Comparison of ENCODE assay signal across 8 mouse cellular contexts in the genomic region with DNA sequence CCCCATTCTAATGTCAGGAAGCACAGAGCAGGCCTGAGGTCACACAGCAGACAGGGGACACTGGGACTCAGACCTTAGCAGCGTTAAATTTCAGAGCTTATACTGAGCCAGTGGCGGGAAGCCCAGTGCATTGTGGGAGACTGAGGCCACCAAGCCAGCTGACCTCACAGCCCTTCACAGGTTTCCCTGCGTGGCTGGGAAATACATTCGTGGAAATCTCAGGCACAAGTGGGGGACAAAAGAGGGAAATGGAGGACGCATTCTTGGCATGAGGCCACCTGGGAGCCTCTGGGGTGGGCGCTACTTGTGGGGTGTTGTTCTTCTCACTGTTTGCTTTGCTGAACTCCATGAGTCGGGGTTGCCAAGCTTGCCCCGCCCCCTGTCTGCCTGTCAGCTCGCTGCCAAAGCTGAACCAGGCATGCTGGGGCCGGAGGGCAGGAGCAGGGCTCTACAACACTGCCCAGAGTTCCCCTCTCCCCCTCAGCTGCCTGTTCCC. TPM values are rescaled to one million over a fixed set of nuclear protein-coding genes. Genes with fewer than 3 reads are reported as not detected.
DNase-seq lines count a peak whose midpoint lies in the region; ATAC-seq and TF ChIP-seq lines count a peak whose summit lies in the region.

No protein-coding gene starts in this region.

- no peaks in the 10 kb centered on the region for H3K36me3 ChIP-seq in ES-E14 (ENCODE audit: control insufficient read depth, insufficient read depth, low read length, poor library complexity, severe bottlenecking)
- no peaks in the 10 kb centered on the region for H3K36me3 ChIP-seq in embryonic facial prominence, embryonic 11.5 days (replicated peaks; ENCODE audit: control insufficient read depth, insufficient read depth, low read depth, low read length)
- no peaks in the 10 kb centered on the region for H3K36me3 ChIP-seq in hindbrain, embryonic 12.5 days
- H3K36me3 ChIP-seq in limb, embryonic 15.5 days: no peaks in the 10 kb centered on the region

- in situ Hi-C loops in ES-E14 (cut with MboI; ENCODE audit: low sequenced_read_pairs in 2 of 2, unreplicated experiment in 2 of 2): no loop called here

- peak; percentile 42; the same call in 1 of the 2 replicates for ATAC-seq in embryonic facial prominence, embryonic 11.5 days (replicated peaks; ENCODE audit: insufficient number of reproducible peaks, low FRiP score, low TSS enrichment, low read depth)
- ATAC-seq in hindbrain, embryonic 12.5 days (ENCODE audit: low FRiP score): peak; percentile 26; the same call in 1 of the 2 replicates
- ATAC-seq in limb, embryonic 15.5 days (ENCODE audit: insufficient number of reproducible peaks, low FRiP score, low TSS enrichment, low read depth): no peak
- no peak for ATAC-seq in megakaryocyte, adult 5-6 weeks (ENCODE audit: poor library complexity, severe bottlenecking)
- ATAC-seq in megakaryocyte progenitor cell, adult 5-6 weeks (replicated peaks; ENCODE audit: poor library complexity): no peak

- DNase-seq in ES-E14 (ENCODE audit: low read depth, low spot score): no peak
- peak; percentile 26 for DNase-seq in embryonic facial prominence, embryonic 11.5 days (ENCODE audit: low spot score)
- no peak for DNase-seq in spleen, adult 12 weeks (ENCODE audit: low spot score)
- no peak for DNase-seq in thymus, postnatal 25 days

- H3K9ac ChIP-seq in ES-E14 (ENCODE audit: insufficient read depth, low read depth, low read length, poor library complexity, severe bottlenecking): 0 out of 2 replicates have a peak overlapping the region, but pooled peaks have one; percentile 6
- peak overlapping the region; percentile 2; the same call in 1 of the 2 replicates for H3K9ac ChIP-seq in embryonic facial prominence, embryonic 11.5 days (replicated peaks; ENCODE audit: low read length)
- no peak overlapping the region; the same call in 1 of the 2 replicates for H3K9ac ChIP-seq in hindbrain, embryonic 12.5 days
- no peak overlapping the region for H3K9ac ChIP-seq in limb, embryonic 15.5 days

- no peak overlapping the region for H3K4me3 ChIP-seq in ES-E14 (ENCODE audit: insufficient read depth in 1 of 2, low read depth in 1 of 2, low read length in 2 of 2, poor library complexity in 1 of 2, severe bottlenecking in 1 of 2)
- no peak overlapping the region for H3K4me3 ChIP-seq in embryonic facial prominence, embryonic 11.5 days (ENCODE audit: low read depth, low read length)
- no peak overlapping the region for H3K4me3 ChIP-seq in hindbrain, embryonic 12.5 days
- H3K4me3 ChIP-seq in limb, embryonic 15.5 days: no peak overlapping the region

- H3K27ac ChIP-seq in ES-E14 (ENCODE audit: insufficient read depth, low read depth, low read length, poor library complexity, severe bottlenecking): no peak overlapping the region
- H3K27ac ChIP-seq in embryonic facial prominence, embryonic 11.5 days (replicated peaks; ENCODE audit: low read depth, low read length): no peak overlapping the region; the same call in 1 of the 2 replicates
- no peak overlapping the region for H3K27ac ChIP-seq in hindbrain, embryonic 12.5 days
- H3K27ac ChIP-seq in limb, embryonic 15.5 days: peak overlapping the region; percentile 48

- WGBS in embryonic facial prominence, embryonic 11.5 days: 27% methylated on average over 10 of the region's 10 CpGs
- WGBS in hindbrain, embryonic 12.5 days: 37% methylated on average over 10 of the region's 10 CpGs
- 21% methylated on average over 10 of the region's 10 CpGs for WGBS in limb, embryonic 15.5 days

- H3K4me2 ChIP-seq in embryonic facial prominence, embryonic 11.5 days (ENCODE audit: low read depth, low read length): no peak overlapping the region
- peak overlapping the region; percentile 29; the same call in 1 of the 2 replicates for H3K4me2 ChIP-seq in hindbrain, embryonic 12.5 days (replicated peaks)
- H3K4me2 ChIP-seq in limb, embryonic 15.5 days: 0 out of 2 replicates have a peak overlapping the region, but pooled peaks have one; percentile 8

- H3K9me3 ChIP-seq in ES-E14 (ENCODE audit: control insufficient read depth, insufficient read depth, low read depth, low read length): no peaks in the 10 kb centered on the region
- no peaks in the 10 kb centered on the region for H3K9me3 ChIP-seq in embryonic facial prominence, embryonic 11.5 days (replicated peaks; ENCODE audit: control insufficient read depth, low read length)
- H3K9me3 ChIP-seq in hindbrain, embryonic 12.5 days (replicated peaks): no peaks in the 10 kb centered on the region
- H3K9me3 ChIP-seq in limb, embryonic 15.5 days: no peaks in the 10 kb centered on the region

- H3K4me1 ChIP-seq in ES-E14 (ENCODE audit: control insufficient read depth in 2 of 2, insufficient read depth in 2 of 2, low read length in 2 of 2, poor library complexity in 1 of 2): peaks cover 15 to 24% of the 10 kb centered on the region in 2 experiments
- H3K4me1 ChIP-seq in embryonic facial prominence, embryonic 11.5 days (ENCODE audit: control insufficient read depth, insufficient read depth, low read length): peaks cover 18% of the 10 kb centered on the region
- peaks cover 27% of the 10 kb centered on the region for H3K4me1 ChIP-seq in hindbrain, embryonic 12.5 days
- H3K4me1 ChIP-seq in limb, embryonic 15.5 days: peaks cover 60% of the 10 kb centered on the region

- H3K27me3 ChIP-seq in embryonic facial prominence, embryonic 11.5 days (ENCODE audit: control insufficient read depth, insufficient read depth, low read length): no peaks in the 10 kb centered on the region
- no peaks in the 10 kb centered on the region for H3K27me3 ChIP-seq in hindbrain, embryonic 12.5 days
- no peaks in the 10 kb centered on the region for H3K27me3 ChIP-seq in limb, embryonic 15.5 days

TF ChIP-seq in ES-E14, 5 proteins besides CTCF, POLR2A, EP300 and RAD21:
- no peak for TF ChIP-seq ZC3H11A (IDR thresholded peaks at IDR 0.05; ENCODE audit: borderline replicate concordance, low read depth, low read length)
- TF ChIP-seq HCFC1 (IDR thresholded peaks at IDR 0.05; ENCODE audit: borderline replicate concordance, insufficient read depth, low read length): no peak
- no peak for TF ChIP-seq CHD2 (IDR thresholded peaks at IDR 0.05; ENCODE audit: low read depth, low read length)

RNA-seq across cellular contexts. Expression of gene Ifnlr1, which starts 29.9 kb away (rescaled TPM):
- 3.3 and 6.2 TPM in 2 replicates for total RNA-seq in ES-E14 (2012; rRNA removed)
- 0.59 and 0.70 TPM in 2 replicates for polyA plus RNA-seq in embryonic facial prominence, embryonic 11.5 days (2014; fragmentation: Nextera tagmentation; extraction: Ambion mirVana)
- 0.42 and 0.65 TPM in 2 replicates for polyA plus RNA-seq in hindbrain, embryonic 12.5 days (2016; fragmentation: Nextera tagmentation; extraction: Ambion mirVana)
- polyA plus RNA-seq in limb, embryonic 15.5 days (2015; fragmentation: Nextera tagmentation; extraction: Ambion mirVana): 1.4 and 1.7 TPM in 2 replicates
- total RNA-seq in megakaryocyte, adult 5-6 weeks (2015): 8.6 and 10.8 TPM in 2 replicates
- total RNA-seq in megakaryocyte, adult 5-6 weeks (2017): 2.8 and 4.8 TPM in 2 replicates
- total RNA-seq in megakaryocyte progenitor cell, adult 5-6 weeks (2015): 0.68 and 1.6 TPM in 2 replicates
- total RNA-seq in megakaryocyte progenitor cell, adult 5-6 weeks (2017): 0.30 and 0.46 TPM in 2 replicates

Comparison
In these comparisons a context has a peak if more than half of its experiments do, and no peak if none do; other contexts are left out.
1. H3K9ac ChIP-seq: peak in ES-E14 (single experiment) and embryonic facial prominence, embryonic 11.5 days (single experiment); none in hindbrain, embryonic 12.5 days (single experiment) and limb, embryonic 15.5 days (single experiment).
2. ATAC-seq: peak in embryonic facial prominence, embryonic 11.5 days (single experiment) and hindbrain, embryonic 12.5 days (single experiment); none in limb, embryonic 15.5 days (single experiment), megakaryocyte, adult 5-6 weeks (single experiment) and megakaryocyte progenitor cell, adult 5-6 weeks (single experiment).